Mouse (Mus musculus): Measurements from ENCODE around the gene Mybbp1a. TPM values are rescaled to one million over a fixed set of nuclear protein-coding genes. Genes with fewer than 3 reads are reported as not detected.

Gene Mybbp1a
- total RNA-seq, 2 experiments from 2014 or later = 38.0 to 38.4 TPM

- intact Hi-C loops (cut with DNase I) = no loop called here
- no peak for DNase-seq
Observed at GRCm38 (mm10) chr11:72470004-72470403, 28.8 kb downstream of the Mybbp1a start.

GRCm38 (mm10) chr11:72471381-72471780 is 30.2 kb downstream of the Mybbp1a start:
- intact Hi-C loops (cut with DNase I) = no loop called here
- DNase-seq = no peak

GRCm38 (mm10) chr11:72473540-72473939 is 32.4 kb downstream of the Mybbp1a start:
- intact Hi-C loops (cut with DNase I) = no loop called here
- no peak for DNase-seq

GRCm38 (mm10) chr11:72474926-72475325 is 33.8 kb downstream of the Mybbp1a start:
- no peak for DNase-seq
- intact Hi-C loops (cut with DNase I) = no loop called here

GRCm38 (mm10) chr11:72475408-72475807 is 34.3 kb downstream of the Mybbp1a start:
- DNase-seq = no peak
- intact Hi-C loops (cut with DNase I) = no loop called here

GRCm38 (mm10) chr11:72476074-72476625 is 35.0 kb downstream of the Mybbp1a start:
- DNase-seq = no peak
- intact Hi-C loops (cut with DNase I) = no loop called here

- intact Hi-C loops (cut with DNase I) = no loop called here
- peak in 1 of 2 experiments; percentile 37 for DNase-seq
Observed at GRCm38 (mm10) chr11:72477182-72477581, 36.0 kb downstream of the Mybbp1a start.

GRCm38 (mm10) chr11:72477653-72478052 is 36.5 kb downstream of the Mybbp1a start:
- no peak for DNase-seq
- intact Hi-C loops (cut with DNase I) = no loop called here

GRCm38 (mm10) chr11:72478228-72478627 is 37.1 kb downstream of the Mybbp1a start:
- peak; percentile 35 to 36 for DNase-seq
- intact Hi-C loops (cut with DNase I) = no loop called here

- intact Hi-C loops (cut with DNase I) = no loop called here
Observed at GRCm38 (mm10) chr11:72479499-72479898, 38.3 kb downstream of the Mybbp1a start.

GRCm38 (mm10) chr11:72481313-72481712 is 40.2 kb downstream of the Mybbp1a start:
- intact Hi-C loops (cut with DNase I) = no loop called here

More at GRCm38 (mm10) chr11:72479499-72479898, 38.3 kb downstream of the Mybbp1a start:
- no peak for DNase-seq

GRCm38 (mm10) chr11:72481952-72482351 is 40.8 kb downstream of the Mybbp1a start:
- intact Hi-C loops (cut with DNase I) = no loop called here
- DNase-seq = no peak

More at GRCm38 (mm10) chr11:72481313-72481712, 40.2 kb downstream of the Mybbp1a start:
- no peak for DNase-seq

GRCm38 (mm10) chr11:72484549-72484948 is 43.4 kb downstream of the Mybbp1a start:
- intact Hi-C loops (cut with DNase I) = no loop called here
- DNase-seq = no peak

GRCm38 (mm10) chr11:72485157-72485556 is 44.0 kb downstream of the Mybbp1a start:
- intact Hi-C loops (cut with DNase I) = no loop called here
- DNase-seq = no peak

GRCm38 (mm10) chr11:72485960-72486359 is 44.8 kb downstream of the Mybbp1a start:
- intact Hi-C loops (cut with DNase I) = no loop called here

GRCm38 (mm10) chr11:72487171-72487570 is 46.0 kb downstream of the Mybbp1a start:
- DNase-seq = no peak
- intact Hi-C loops (cut with DNase I) = no loop called here

More at GRCm38 (mm10) chr11:72485960-72486359, 44.8 kb downstream of the Mybbp1a start:
- no peak for DNase-seq

- no peak for DNase-seq
- intact Hi-C loops (cut with DNase I) = loop anchor here (2.0 kb wide), 1 partner anchor 29 kb away; no protein-coding TSS in a partner anchor
Observed at GRCm38 (mm10) chr11:72487739-72488138, 46.6 kb downstream of the Mybbp1a start.

GRCm38 (mm10) chr11:72488753-72489271 is 47.7 kb downstream of the Mybbp1a start:
- intact Hi-C loops (cut with DNase I) = loop anchor here (2.0 kb wide), 1 partner anchor 30 kb away; no protein-coding TSS in a partner anchor

GRCm38 (mm10) chr11:72489397-72489796 is 48.2 kb downstream of the Mybbp1a start:
- intact Hi-C loops (cut with DNase I) = loop anchor here (2.0 kb wide), 1 partner anchor 31 kb away; no protein-coding TSS in a partner anchor
- DNase-seq = no peak

More at GRCm38 (mm10) chr11:72488753-72489271, 47.7 kb downstream of the Mybbp1a start:
- DNase-seq = peak in 1 of 2 experiments; percentile 39

- intact Hi-C loops (cut with DNase I) = loop anchor here (2.0 kb wide), 3 partner anchors 31 to 75 kb away; no protein-coding TSS in a partner anchor
- peak; percentile 93 to 96 for DNase-seq
Observed at GRCm38 (mm10) chr11:72489881-72490301, 48.7 kb downstream of the Mybbp1a start, which contains the start of gene Spns2. Gene Spns2 (minus strand): TSS chr11:72489904.

GRCm38 (mm10) chr11:72491130-72491960 is 50.2 kb downstream of the Mybbp1a start:
- intact Hi-C loops (cut with DNase I) = loop anchor here (2.0 kb wide), 2 partner anchors 45 to 73 kb away; no protein-coding TSS in a partner anchor
- DNase-seq = no peak
